Mouse (Mus musculus): ENCODE measurements at regions not wholly inside any gene's neighbourhood (a gene's known extent, or its start where the extent isn't known, plus 50 kb on each side); places are given as distances from the start of the nearest gene placed in this dataset.

GRCm38 (mm10) chr17:85853156-85853555 lies 165.1 kb upstream of the Six2 start:
- no peak for ATAC-seq (replicated peaks; ENCODE audit: low FRiP score, low TSS enrichment, poor library complexity, severe bottlenecking)

- ATAC-seq (replicated peaks; ENCODE audit: low FRiP score, low TSS enrichment, poor library complexity, severe bottlenecking) = no peak
Measured at GRCm38 (mm10) chr17:85848526-85848925, 160.5 kb upstream of the Six2 start.

- no peak for ATAC-seq (replicated peaks; ENCODE audit: low FRiP score, low TSS enrichment, poor library complexity, severe bottlenecking)
Measured at GRCm38 (mm10) chr17:85847756-85848155, 159.7 kb upstream of the Six2 start.

- ATAC-seq (replicated peaks; ENCODE audit: low FRiP score, low TSS enrichment, poor library complexity, severe bottlenecking) = no peak
Measured at GRCm38 (mm10) chr17:85845059-85845458, 157.0 kb upstream of the Six2 start.

- ATAC-seq (replicated peaks; ENCODE audit: low FRiP score, low TSS enrichment, poor library complexity, severe bottlenecking) = no peak
Measured at GRCm38 (mm10) chr17:85844486-85844885, 156.4 kb upstream of the Six2 start.

GRCm38 (mm10) chr17:85823036-85823435 lies 135.0 kb upstream of the Six2 start:
- ATAC-seq (replicated peaks; ENCODE audit: low FRiP score, low TSS enrichment, poor library complexity, severe bottlenecking) = no peak

- 0 out of 2 replicates have a peak, but pooled peaks have one; percentile 34 for ATAC-seq (replicated peaks; ENCODE audit: low FRiP score, low TSS enrichment, poor library complexity, severe bottlenecking)
Measured at GRCm38 (mm10) chr17:85821861-85822260, 133.8 kb upstream of the Six2 start.

- no peak for ATAC-seq (replicated peaks; ENCODE audit: low FRiP score, low TSS enrichment, poor library complexity, severe bottlenecking)
Measured at GRCm38 (mm10) chr17:85818098-85818855, 130.2 kb upstream of the Six2 start.

- ATAC-seq (replicated peaks; ENCODE audit: low FRiP score, low TSS enrichment, poor library complexity, severe bottlenecking) = no peak
Measured at GRCm38 (mm10) chr17:85816521-85816920, 128.4 kb upstream of the Six2 start.

GRCm38 (mm10) chr17:85816056-85816455 lies 128.0 kb upstream of the Six2 start:
- no peak for ATAC-seq (replicated peaks; ENCODE audit: low FRiP score, low TSS enrichment, poor library complexity, severe bottlenecking)

GRCm38 (mm10) chr17:85808580-85808979 lies 120.5 kb upstream of the Six2 start:
- ATAC-seq (replicated peaks; ENCODE audit: low FRiP score, low TSS enrichment, poor library complexity, severe bottlenecking) = no peak

GRCm38 (mm10) chr17:85805726-85806359 lies 117.8 kb upstream of the Six2 start:
- ATAC-seq (replicated peaks; ENCODE audit: low FRiP score, low TSS enrichment, poor library complexity, severe bottlenecking) = no peak

- no peak for ATAC-seq (replicated peaks; ENCODE audit: low FRiP score, low TSS enrichment, poor library complexity, severe bottlenecking)
Measured at GRCm38 (mm10) chr17:85804631-85805030, 116.6 kb upstream of the Six2 start.

GRCm38 (mm10) chr17:85801734-85802133 lies 113.7 kb upstream of the Six2 start:
- ATAC-seq (replicated peaks; ENCODE audit: low FRiP score, low TSS enrichment, poor library complexity, severe bottlenecking) = no peak

GRCm38 (mm10) chr17:85801079-85801605 lies 113.1 kb upstream of the Six2 start:
- ATAC-seq (replicated peaks; ENCODE audit: low FRiP score, low TSS enrichment, poor library complexity, severe bottlenecking) = no peak

GRCm38 (mm10) chr17:85800357-85801078 lies 112.4 kb upstream of the Six2 start:
- ATAC-seq (replicated peaks; ENCODE audit: low FRiP score, low TSS enrichment, poor library complexity, severe bottlenecking) = 0 out of 2 replicates have a peak, but pooled peaks have one; percentile 11

- ATAC-seq (replicated peaks; ENCODE audit: low FRiP score, low TSS enrichment, poor library complexity, severe bottlenecking) = peak; percentile 69
Measured at GRCm38 (mm10) chr17:85799865-85800356, 111.8 kb upstream of the Six2 start.

- no peak; the same call in 1 of the 2 replicates for ATAC-seq (replicated peaks; ENCODE audit: low FRiP score, low TSS enrichment, poor library complexity, severe bottlenecking)
Measured at GRCm38 (mm10) chr17:85799081-85799864, 111.2 kb upstream of the Six2 start.

- no peak for ATAC-seq (replicated peaks; ENCODE audit: low FRiP score, low TSS enrichment, poor library complexity, severe bottlenecking)
Measured at GRCm38 (mm10) chr17:85797755-85798154, 109.7 kb upstream of the Six2 start.
